Mouse (Mus musculus) hindbrain, embryonic 14.5 days (tissue): Measurements from ENCODE around the gene Memo1. TPM values are rescaled to one million over a fixed set of nuclear protein-coding genes. Genes with fewer than 3 reads are reported as not detected.

Experiments
- ATAC-seq: fragments of 200-750 bp; cut with Nextera tagmentation; 2 replicates; pipeline ENCODE4 v1.8.0; 2017; ENCODE audit warnings: moderate number of reproducible peaks, mild to moderate bottlenecking, moderate TSS enrichment, moderate library complexity; ENCODE audit not compliant: low FRiP score
- DNase-seq: peaks from one replicate; pipeline ENCODE4 v3.0.0-alpha.2; 2015; ENCODE audit warnings: low spot score
- H3K27ac ChIP-seq: fragments of 300-500 bp; sonication (generic); 2 replicates; pipeline ENCODE4 v1.5.1; 2014; ENCODE audit warnings: mild to moderate bottlenecking, moderate library complexity
- H3K27me3 ChIP-seq: fragments of 300-500 bp; sonication (generic); 2 replicates; pipeline ENCODE4 v1.6.1; 2014; ENCODE audit warnings: mild to moderate bottlenecking, low read length, mixed read lengths; ENCODE audit not compliant: control insufficient read depth, insufficient read depth
- H3K36me3 ChIP-seq: fragments of 300-500 bp; sonication (generic); replicated peaks from 2 replicates; pipeline ENCODE4 v1.6.1; 2014; ENCODE audit not compliant: control insufficient read depth, insufficient read depth
- H3K4me1 ChIP-seq: fragments of 300-500 bp; sonication (generic); replicated peaks from 2 replicates; pipeline ENCODE4 v1.6.1; 2014; ENCODE audit warnings: antibody characterized with exemption, low read length, mixed read lengths; ENCODE audit not compliant: control insufficient read depth, insufficient read depth
- H3K4me2 ChIP-seq: fragments of 300-500 bp; sonication (generic); replicated peaks from 2 replicates; pipeline ENCODE4 v1.6.1; 2014; ENCODE audit warnings: mild to moderate bottlenecking, moderate library complexity
- H3K4me3 ChIP-seq: fragments of 300-500 bp; sonication (generic); replicated peaks from 2 replicates; pipeline ENCODE4 v1.5.1; 2014; ENCODE audit warnings: mild to moderate bottlenecking, low read length
- H3K9ac ChIP-seq: fragments of 300-500 bp; sonication (generic); 2 replicates; pipeline ENCODE4 v1.6.1; 2014
- H3K9me3 ChIP-seq: fragments of 300-500 bp; sonication (generic); 2 replicates; pipeline ENCODE4 v1.6.1; 2016; ENCODE audit warnings: low read length; ENCODE audit not compliant: control insufficient read depth
- WGBS: fragments of 180-500 bp; shearing (Covaris S2); extraction: QIAGEN DNeasy Blood & Tissue Kit; methylation state at CpG from one replicate; pipeline ENCODE4 v1.1.7; 2014; 5-methylcytosine and 5-hydroxymethylcytosine counted together
- polyA plus RNA-seq: library from polyadenylated mRNA; unstranded; fragments of >200 nt; fragmentation: Nextera tagmentation; extraction: Ambion mirVana; gene quantifications from 2 replicates; pipeline ENCODE4 v1.2.1, GENCODE M21; 2014

The Memo1 gene
- polyA plus RNA-seq, 1 experiment from 2014 or later: 61.0 TPM

GRCm38 (mm10) chr17:74285730-74286129 lies 9.6 kb downstream of the Memo1 start:
- H3K4me2 ChIP-seq: no peak overlapping the region
- WGBS: 90% methylated on average over 2 of the region's 2 CpGs

GRCm38 (mm10) chr17:74284397-74285115 lies 10.8 kb downstream of the Memo1 start:
- no peak overlapping the region for H3K9ac ChIP-seq
- H3K4me2 ChIP-seq: no peak overlapping the region
- H3K27ac ChIP-seq: no peak overlapping the region
- no peaks in the 10 kb centered on the region for H3K36me3 ChIP-seq
- H3K4me3 ChIP-seq: no peak overlapping the region
- 0 out of 2 replicates have a peak, but pooled peaks cover 3% of the 10 kb centered on the region for H3K4me1 ChIP-seq
- DNase-seq (no peak), ATAC-seq (no peak)
- WGBS: 76% methylated on average over 2 of the region's 2 CpGs
- H3K9me3 ChIP-seq: no peaks in the 10 kb centered on the region
- H3K27me3 ChIP-seq: no peaks in the 10 kb centered on the region

More at GRCm38 (mm10) chr17:74285730-74286129, 9.6 kb downstream of the Memo1 start:
- DNase-seq: no peak
- H3K36me3 ChIP-seq: no peaks in the 10 kb centered on the region
- H3K9ac ChIP-seq: no peak overlapping the region
- no peak overlapping the region for H3K4me3 ChIP-seq
- H3K27ac ChIP-seq: no peak overlapping the region
- no peak for ATAC-seq
- H3K27me3 ChIP-seq: no peaks in the 10 kb centered on the region
- peaks cover under 1% of the 10 kb centered on the region; the same call in 1 of the 2 replicates for H3K4me1 ChIP-seq
- no peaks in the 10 kb centered on the region for H3K9me3 ChIP-seq

- no peaks in the 10 kb centered on the region for H3K36me3 ChIP-seq
- no peak overlapping the region for H3K4me3 ChIP-seq
- WGBS: 92% methylated on average over 2 of the region's 3 CpGs
- ATAC-seq (no peak), DNase-seq (no peak)
- no peaks in the 10 kb centered on the region for H3K9me3 ChIP-seq
- H3K4me2 ChIP-seq: no peak overlapping the region
- no peak overlapping the region for H3K27ac ChIP-seq
- H3K27me3 ChIP-seq: no peaks in the 10 kb centered on the region
- no peak overlapping the region for H3K9ac ChIP-seq
- H3K4me1 ChIP-seq: 0 out of 2 replicates have a peak, but pooled peaks cover 4% of the 10 kb centered on the region
These were observed 13.3 kb downstream of the Memo1 start for GRCm38 (mm10) chr17:74282024-74282423.

- Histone ChIP-seq H3K27ac (no peak overlapping the region), H3K27me3 (no peaks in the 10 kb centered on the region), H3K4me3 (no peak overlapping the region), H3K9ac (no peak overlapping the region), H3K9me3 (no peaks in the 10 kb centered on the region), H3K36me3 (no peaks in the 10 kb centered on the region), H3K4me1 (0 out of 2 replicates have a peak, but pooled peaks cover 4% of the 10 kb centered on the region), H3K4me2 (no peak overlapping the region)
- no peak for DNase-seq
- peak; percentile 34; the same call in 1 of the 2 replicates for ATAC-seq
- WGBS: 92% methylated on average over 8 of the region's 8 CpGs
These were observed 16.1 kb downstream of the Memo1 start for GRCm38 (mm10) chr17:74278966-74279869.

DNA sequence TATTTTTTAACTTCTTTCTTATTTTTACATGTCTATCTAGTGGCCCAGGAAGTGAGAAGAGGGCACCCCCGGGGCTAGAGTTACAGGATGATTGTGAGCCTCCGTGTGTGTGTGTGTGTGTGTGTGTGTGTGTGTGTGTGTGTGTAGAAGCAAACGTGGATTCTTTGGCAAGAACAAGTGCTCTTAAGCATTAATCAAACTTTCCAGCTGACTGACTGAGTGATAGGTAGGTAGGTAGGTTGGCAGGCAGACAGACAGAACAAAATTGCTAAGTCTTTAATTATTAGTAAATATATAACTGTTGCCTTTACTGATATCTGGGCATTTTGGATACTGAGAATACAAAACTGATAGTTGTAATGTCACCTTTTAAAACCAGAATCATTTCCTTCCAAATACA lies 20.9 kb downstream of the Memo1 start:
- H3K27me3 ChIP-seq: no peaks in the 10 kb centered on the region
- no peak overlapping the region for H3K4me2 ChIP-seq
- H3K4me3 ChIP-seq: no peak overlapping the region
- no peaks in the 10 kb centered on the region for H3K9me3 ChIP-seq
- WGBS: 79% methylated on average over 3 of the region's 3 CpGs
- no peak overlapping the region for H3K27ac ChIP-seq
- H3K4me1 ChIP-seq: no peaks in the 10 kb centered on the region
- DNase-seq: no peak
- no peak for ATAC-seq
- no peak overlapping the region for H3K9ac ChIP-seq
- H3K36me3 ChIP-seq: no peaks in the 10 kb centered on the region

GRCm38 (mm10) chr17:74272683-74273205 lies 22.6 kb downstream of the Memo1 start:
- H3K27me3 ChIP-seq: no peaks in the 10 kb centered on the region
- no peaks in the 10 kb centered on the region for H3K4me1 ChIP-seq
- no peak for DNase-seq
- H3K4me2 ChIP-seq: no peak overlapping the region
- no peaks in the 10 kb centered on the region for H3K36me3 ChIP-seq
- ATAC-seq: no peak
- no peak overlapping the region for H3K9ac ChIP-seq
- no peak overlapping the region for H3K4me3 ChIP-seq
- no peaks in the 10 kb centered on the region for H3K9me3 ChIP-seq
- no peak overlapping the region for H3K27ac ChIP-seq
- WGBS: 83% methylated on average over 16 of the region's 16 CpGs

DNA sequence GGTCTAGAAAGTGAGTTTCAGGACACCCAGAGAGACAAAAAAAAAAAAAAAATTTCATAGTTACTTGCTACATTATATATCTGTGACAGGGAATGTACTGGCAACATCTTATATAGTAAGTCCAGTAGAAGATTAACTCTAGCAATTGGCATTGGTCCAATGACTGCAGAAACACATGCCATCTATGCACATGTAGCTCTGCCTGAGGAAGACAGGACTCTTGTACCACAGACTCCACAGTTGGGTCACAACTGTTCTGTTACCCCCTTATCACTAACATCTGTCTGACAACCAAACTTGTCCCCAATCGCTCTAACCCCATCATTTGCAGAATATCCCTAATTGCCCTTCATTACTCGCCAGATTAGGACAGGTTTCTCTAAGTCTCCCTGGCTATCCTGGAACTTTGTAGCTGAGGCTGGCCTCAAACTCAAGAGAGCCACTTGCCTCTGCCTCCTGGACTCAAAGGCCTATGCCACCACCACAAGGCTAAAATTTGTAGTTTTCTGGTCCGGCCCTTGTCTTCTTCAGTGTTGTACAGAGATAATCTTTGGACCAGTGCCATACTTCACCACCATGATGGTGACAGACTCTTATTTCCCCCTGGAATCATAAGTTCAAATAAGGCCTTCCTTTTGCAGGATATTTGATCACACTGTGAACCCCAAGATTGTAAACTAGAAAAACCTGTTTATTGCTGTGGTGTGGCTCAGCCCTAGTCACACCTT lies 23.6 kb downstream of the Memo1 start:
- H3K36me3 ChIP-seq: no peaks in the 10 kb centered on the region
- H3K4me2 ChIP-seq: no peak overlapping the region
- H3K9ac ChIP-seq: no peak overlapping the region
- ATAC-seq: no peak
- H3K4me3 ChIP-seq: no peak overlapping the region
- H3K27me3 ChIP-seq: no peaks in the 10 kb centered on the region
- H3K4me1 ChIP-seq: no peaks in the 10 kb centered on the region
- H3K9me3 ChIP-seq: no peaks in the 10 kb centered on the region
- no peak for DNase-seq
- H3K27ac ChIP-seq: no peak overlapping the region
- WGBS: 98% methylated on average over 3 of the region's 3 CpGs

GRCm38 (mm10) chr17:74270205-74270604 lies 25.1 kb downstream of the Memo1 start:
- no peaks in the 10 kb centered on the region for H3K36me3 ChIP-seq
- H3K9ac ChIP-seq: no peak overlapping the region
- H3K4me3 ChIP-seq: no peak overlapping the region
- DNase-seq: no peak
- H3K9me3 ChIP-seq: no peaks in the 10 kb centered on the region
- no peaks in the 10 kb centered on the region for H3K27me3 ChIP-seq
- H3K4me2 ChIP-seq: no peak overlapping the region
- ATAC-seq: no peak
- peaks cover 4% of the 10 kb centered on the region; the same call in 1 of the 2 replicates for H3K4me1 ChIP-seq
- H3K27ac ChIP-seq: no peak overlapping the region
- WGBS: 91% methylated on average over 2 of the region's 2 CpGs
